Mouse (Mus musculus) stomach, embryonic 16.5 days (tissue): ENCODE data around the gene Hist1h2bc. TPM values are rescaled to one million over a fixed set of nuclear protein-coding genes. Genes with fewer than 3 reads are reported as not detected.

Source experiments
- ATAC-seq: fragments of 200-750 bp; cut with Nextera tagmentation; 2 replicates; pipeline ENCODE4 v1.8.0; 2017; ENCODE audit warnings: moderate number of reproducible peaks, moderate TSS enrichment; ENCODE audit not compliant: insufficient read depth, low FRiP score
- H3K27ac ChIP-seq: fragments of 300-500 bp; sonication (generic); 2 replicates; pipeline ENCODE4 v1.5.1; 2014; ENCODE audit warnings: low read length
- H3K27me3 ChIP-seq: fragments of 300-500 bp; sonication (generic); 2 replicates; pipeline ENCODE4 v1.6.1; 2014; ENCODE audit warnings: low read length, control low read depth, mixed read lengths; ENCODE audit not compliant: control insufficient read depth, insufficient read depth
- H3K36me3 ChIP-seq: fragments of 300-500 bp; sonication (generic); 2 replicates; pipeline ENCODE4 v1.6.1; 2014; ENCODE audit warnings: low read length; ENCODE audit not compliant: control insufficient read depth, insufficient read depth
- H3K4me1 ChIP-seq: fragments of 300-500 bp; sonication (generic); 2 replicates; pipeline ENCODE4 v1.6.1; 2014; ENCODE audit warnings: low read length, control low read depth, mixed read lengths; ENCODE audit not compliant: control insufficient read depth, insufficient read depth
- H3K4me2 ChIP-seq: fragments of 300-500 bp; sonication (generic); 2 replicates; pipeline ENCODE4 v1.6.1; 2014; ENCODE audit warnings: low read depth, low read length, mixed read lengths
- H3K4me3 ChIP-seq: fragments of 300-500 bp; sonication (generic); replicated peaks from 2 replicates; pipeline ENCODE4 v1.5.1; 2014; ENCODE audit warnings: mild to moderate bottlenecking, low read length
- H3K9ac ChIP-seq: fragments of 300-500 bp; sonication (generic); 2 replicates; pipeline ENCODE4 v1.6.1; 2014; ENCODE audit warnings: low read length
- H3K9me3 ChIP-seq: fragments of 300-500 bp; sonication (generic); replicated peaks from 2 replicates; pipeline ENCODE4 v1.6.1; 2016; ENCODE audit warnings: low read length, control low read depth; ENCODE audit not compliant: control insufficient read depth
- WGBS: fragments of 180-500 bp; shearing (Covaris S2); extraction: QIAGEN DNeasy Blood & Tissue Kit; methylation state at CpG from one replicate; pipeline ENCODE4 v1.1.7; 2014; 5-methylcytosine and 5-hydroxymethylcytosine counted together
- polyA plus RNA-seq: library from polyadenylated mRNA; unstranded; fragments of >200 nt; fragmentation: Nextera tagmentation; extraction: Ambion mirVana; gene quantifications from 2 replicates; pipeline ENCODE4 v1.2.1, GENCODE M21; 2015

The Hist1h2bc gene
- polyA plus RNA-seq, 1 experiment from 2014 or later = 102 TPM

DNA sequence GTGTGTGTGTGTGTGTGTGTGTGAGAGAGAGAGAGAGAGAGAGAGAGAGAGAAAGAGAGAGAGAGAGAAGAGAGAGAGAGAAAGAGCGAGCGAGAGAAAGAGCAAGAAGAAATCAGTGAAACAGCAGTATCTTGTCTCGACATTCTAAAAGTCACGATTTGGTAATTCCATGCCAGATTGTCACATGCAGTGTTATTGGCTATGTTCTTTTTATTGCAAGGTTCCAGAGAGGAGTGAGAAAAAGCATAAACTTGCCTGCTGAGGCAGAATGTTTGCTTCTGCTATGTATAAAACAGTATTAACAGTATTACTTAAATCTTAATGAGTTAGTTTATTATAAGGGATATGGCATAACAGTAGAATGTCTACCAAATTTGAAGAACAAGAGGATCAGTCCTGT lies 2.0 kb downstream of the Hist1h2bc start:
- Histone ChIP-seq H3K27me3 (no peaks in the 10 kb centered on the region), H3K4me3 (peak overlapping the region; percentile 57), H3K36me3 (no peaks in the 10 kb centered on the region), H3K27ac (peak overlapping the region; percentile 99), H3K9me3 (no peaks in the 10 kb centered on the region), H3K9ac (peak overlapping the region; percentile 75), H3K4me1 (peaks cover 8% of the 10 kb centered on the region), H3K4me2 (peak overlapping the region; percentile 65)
- WGBS = 21% methylated on average over 4 of the region's 4 CpGs
- ATAC-seq = no peak

DNA sequence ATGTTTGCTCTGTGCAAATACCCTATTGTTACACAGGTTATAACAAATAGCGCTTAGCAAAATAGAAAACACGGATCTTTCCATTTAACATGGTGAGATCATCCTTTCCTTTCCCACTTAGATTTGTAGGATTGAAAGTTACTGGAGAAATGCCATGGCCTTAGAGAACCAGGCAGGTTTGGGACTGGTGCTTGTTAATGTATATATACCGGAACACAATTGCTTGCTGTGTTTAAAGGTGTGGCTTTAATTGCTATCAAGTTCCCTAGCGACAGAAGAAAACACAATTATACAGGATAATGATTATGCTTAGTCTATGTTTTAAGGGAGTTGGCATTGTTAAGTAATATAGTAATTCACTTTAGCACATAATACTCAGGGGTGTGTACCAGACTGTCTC lies 3.2 kb downstream of the Hist1h2bc start:
- Histone ChIP-seq H3K4me3 (no peak overlapping the region), H3K9ac (no peak overlapping the region), H3K27ac (no peak overlapping the region), H3K36me3 (no peaks in the 10 kb centered on the region), H3K9me3 (no peaks in the 10 kb centered on the region), H3K4me2 (no peak overlapping the region), H3K4me1 (peaks cover 8% of the 10 kb centered on the region), H3K27me3 (no peaks in the 10 kb centered on the region)
- ATAC-seq = no peak
- WGBS = 54% methylated on average over 4 of the region's 4 CpGs

DNA sequence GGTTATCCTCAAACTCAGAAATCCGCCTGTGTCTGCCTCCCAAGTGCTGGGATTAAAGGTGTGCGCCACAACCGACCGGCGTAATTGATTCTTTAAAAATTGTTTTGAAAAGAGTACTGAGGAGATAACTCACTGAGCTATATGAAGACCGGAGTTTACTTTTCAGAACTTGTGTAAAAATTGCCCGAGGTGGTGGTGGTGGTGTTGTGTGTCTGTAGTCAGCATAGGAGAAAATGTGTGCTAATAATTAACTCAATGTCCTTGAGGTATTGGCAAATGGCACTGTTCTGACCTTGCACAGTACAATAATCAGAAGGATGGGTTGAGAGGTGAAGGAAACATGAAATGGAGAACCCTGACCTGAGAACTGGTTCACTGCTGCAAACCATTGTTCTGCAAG lies 3.9 kb downstream of the Hist1h2bc start:
- no peak overlapping the region for H3K9ac ChIP-seq
- H3K27ac ChIP-seq = no peak overlapping the region
- H3K27me3 ChIP-seq = no peaks in the 10 kb centered on the region
- WGBS = 76% methylated on average over 7 of the region's 7 CpGs
- no peak for ATAC-seq
- no peaks in the 10 kb centered on the region for H3K36me3 ChIP-seq
- H3K4me3 ChIP-seq = no peak overlapping the region
- no peaks in the 10 kb centered on the region for H3K9me3 ChIP-seq
- H3K4me2 ChIP-seq = no peak overlapping the region
- peaks cover 5% of the 10 kb centered on the region for H3K4me1 ChIP-seq

DNA sequence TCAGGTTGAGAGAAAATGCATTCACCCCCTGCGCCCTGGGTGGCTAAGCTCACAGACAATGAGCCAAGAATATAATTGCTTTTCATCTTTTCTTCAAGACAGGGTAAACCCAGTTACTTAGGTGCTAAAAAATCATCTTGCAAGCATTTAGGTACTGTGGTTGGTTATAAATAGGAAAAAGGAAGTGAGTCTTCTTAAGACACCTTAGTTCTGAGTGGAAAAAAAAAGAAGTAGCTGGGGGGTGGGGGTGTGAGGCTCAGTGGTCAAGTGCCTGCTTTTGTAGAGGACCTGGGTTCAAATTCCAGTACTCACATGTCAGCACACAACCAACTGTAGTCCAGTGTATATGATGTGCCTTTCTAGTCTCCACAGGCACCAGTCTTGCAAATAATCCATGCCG lies 5.0 kb downstream of the Hist1h2bc start:
- H3K9me3 ChIP-seq = no peaks in the 10 kb centered on the region
- no peak overlapping the region for H3K9ac ChIP-seq
- H3K36me3 ChIP-seq = no peaks in the 10 kb centered on the region
- no peaks in the 10 kb centered on the region for H3K27me3 ChIP-seq
- peaks cover 3% of the 10 kb centered on the region; the same call in 1 of the 2 replicates for H3K4me1 ChIP-seq
- H3K4me2 ChIP-seq = no peak overlapping the region
- H3K4me3 ChIP-seq = no peak overlapping the region
- 92% methylated on average over 2 of the region's 2 CpGs for WGBS
- H3K27ac ChIP-seq = no peak overlapping the region
- ATAC-seq = no peak

DNA sequence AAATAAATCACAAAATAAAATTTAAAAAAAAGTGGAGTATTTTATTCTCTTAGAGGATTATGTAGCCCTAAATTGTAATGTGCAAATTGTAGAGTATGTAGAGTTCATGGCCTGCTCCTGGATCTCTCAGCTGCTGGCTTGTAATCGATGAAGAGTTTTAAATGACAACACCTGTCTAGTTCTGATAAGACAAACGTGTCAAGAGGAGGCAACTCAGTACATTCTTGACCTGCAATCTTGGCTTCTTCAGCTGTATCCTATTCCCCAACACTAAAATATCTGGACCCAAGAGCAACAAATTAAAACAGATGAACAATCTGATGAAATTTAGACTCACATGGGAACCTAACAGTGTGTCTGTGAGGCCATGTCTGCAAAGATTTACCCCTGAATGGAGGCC lies 5.5 kb downstream of the Hist1h2bc start:
- Histone ChIP-seq H3K4me1 (peaks cover 3% of the 10 kb centered on the region; the same call in 1 of the 2 replicates), H3K4me3 (no peak overlapping the region), H3K9me3 (no peaks in the 10 kb centered on the region), H3K27me3 (no peaks in the 10 kb centered on the region), H3K4me2 (no peak overlapping the region), H3K27ac (no peak overlapping the region), H3K36me3 (no peaks in the 10 kb centered on the region), H3K9ac (no peak overlapping the region)
- WGBS = 74% methylated on average over 2 of the region's 2 CpGs
- ATAC-seq = no peak

DNA sequence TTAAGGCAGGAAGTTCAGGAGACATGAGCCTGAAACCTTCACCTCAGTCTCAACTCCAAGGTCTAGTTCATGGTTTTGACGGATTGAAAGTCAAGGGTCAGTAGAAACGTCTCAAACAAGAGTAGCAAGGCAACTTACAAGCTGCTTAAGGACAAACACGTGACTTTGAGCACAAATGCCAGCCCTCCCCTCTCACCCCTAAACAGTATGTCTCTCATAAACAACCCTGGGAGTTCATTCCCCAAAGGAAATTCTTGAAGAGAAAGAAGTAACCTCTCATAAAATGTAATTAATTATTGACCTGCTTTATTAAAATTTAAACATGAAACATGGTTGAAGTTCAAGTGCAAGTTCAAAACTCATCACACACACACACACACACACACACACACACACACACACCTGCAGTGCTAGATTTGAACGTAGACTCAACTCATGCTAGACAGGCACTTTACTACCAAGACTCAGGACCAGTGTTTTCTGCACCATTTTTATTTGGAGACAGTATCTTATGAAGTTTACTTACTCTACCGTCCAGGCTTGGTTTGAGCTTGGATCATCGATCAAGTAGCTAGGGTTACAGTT lies 9.9 kb downstream of the Hist1h2bc start:
- H3K36me3 ChIP-seq = no peaks in the 10 kb centered on the region
- no peak for ATAC-seq
- no peak overlapping the region for H3K9ac ChIP-seq
- H3K4me2 ChIP-seq = no peak overlapping the region
- 73% methylated on average over 6 of the region's 6 CpGs for WGBS
- no peak overlapping the region for H3K4me3 ChIP-seq
- no peaks in the 10 kb centered on the region for H3K27me3 ChIP-seq
- 0 out of 2 replicates have a peak, but pooled peaks cover 2% of the 10 kb centered on the region for H3K4me1 ChIP-seq
- no peak overlapping the region for H3K27ac ChIP-seq
- H3K9me3 ChIP-seq = no peaks in the 10 kb centered on the region

DNA sequence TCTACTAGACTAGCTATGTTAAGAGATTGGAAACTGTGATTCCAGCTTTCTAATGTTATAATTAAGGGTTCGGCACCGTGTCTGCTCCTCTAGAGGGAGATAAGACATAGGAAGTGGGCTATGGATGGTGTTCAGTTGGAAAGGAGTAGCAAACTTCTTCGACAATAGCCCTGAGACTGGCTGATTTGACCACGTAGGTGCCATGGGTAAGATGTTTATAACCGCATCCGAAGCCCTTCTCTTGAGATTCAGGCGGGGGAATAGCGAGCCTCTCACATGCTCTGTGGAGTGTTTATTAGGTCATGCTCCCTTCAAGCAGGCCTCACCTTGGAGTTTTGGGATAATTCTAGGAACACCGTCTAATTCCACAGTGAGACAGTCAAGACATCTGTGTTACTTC lies 11.0 kb downstream of the Hist1h2bc start:
- Histone ChIP-seq H3K9ac (no peak overlapping the region), H3K27ac (no peak overlapping the region), H3K4me3 (no peak overlapping the region), H3K27me3 (no peaks in the 10 kb centered on the region), H3K9me3 (no peaks in the 10 kb centered on the region), H3K4me2 (no peak overlapping the region), H3K36me3 (no peaks in the 10 kb centered on the region), H3K4me1 (0 out of 2 replicates have a peak, but pooled peaks cover 2% of the 10 kb centered on the region)
- 91% methylated on average over 9 of the region's 9 CpGs for WGBS
- no peak for ATAC-seq

DNA sequence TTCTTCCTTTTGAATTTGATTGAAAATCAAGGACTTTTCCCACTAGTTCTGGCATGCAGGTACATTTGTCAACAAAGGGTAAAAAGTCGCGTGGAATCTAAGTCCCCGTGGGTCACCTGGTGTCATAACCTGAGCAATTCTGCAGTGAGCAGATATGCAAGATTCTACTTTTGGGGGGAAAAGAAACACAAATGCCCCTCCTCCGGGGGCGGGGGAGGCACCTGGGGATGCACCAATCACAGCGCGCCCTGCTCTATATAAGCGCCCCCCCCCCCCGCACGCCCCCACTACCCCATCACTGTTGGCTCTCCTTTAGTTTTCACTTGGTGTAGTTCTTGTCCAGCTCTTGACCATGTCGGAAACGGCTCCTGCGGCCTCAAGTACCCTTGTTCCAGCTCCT lies 11.5 kb downstream of the Hist1h2bc start, which contains the start of gene Hist1h1t:
Gene Hist1h1t, plus strand, starts transcription at position 301 of the 400 bp plus-strand sequence.
- Histone ChIP-seq H3K36me3 (no peaks in the 10 kb centered on the region), H3K27ac (no peak within 1 kb of the TSS), H3K9me3 (no peaks in the 10 kb centered on the region), H3K27me3 (no peaks in the 10 kb centered on the region), H3K4me3 (no peak within 1 kb of the TSS), H3K4me2 (no peak within 1 kb of the TSS), H3K4me1 (0 out of 2 replicates have a peak, but pooled peaks cover 2% of the 10 kb centered on the region), H3K9ac (peak within 1 kb of the TSS; percentile 21; the same call in 1 of the 2 replicates)
- ATAC-seq = no peak
- WGBS = 46% methylated on average over 13 of the region's 13 CpGs

DNA sequence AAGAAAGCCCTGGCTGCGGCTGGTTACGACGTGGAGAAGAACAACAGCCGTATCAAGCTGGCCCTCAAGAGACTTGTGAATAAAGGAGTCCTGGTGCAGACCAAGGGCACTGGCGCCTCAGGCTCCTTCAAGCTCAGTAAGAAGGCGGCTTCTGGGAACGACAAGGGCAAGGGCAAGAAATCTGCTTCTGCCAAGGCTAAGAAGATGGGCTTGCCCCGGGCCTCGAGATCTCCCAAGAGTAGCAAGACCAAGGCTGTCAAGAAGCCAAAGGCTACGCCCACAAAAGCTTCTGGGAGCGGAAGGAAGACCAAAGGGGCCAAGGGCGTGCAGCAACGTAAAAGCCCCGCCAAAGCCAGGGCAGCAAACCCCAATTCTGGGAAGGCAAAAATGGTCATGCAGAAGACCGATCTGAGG lies 12.1 kb downstream of the Hist1h2bc start:
- Histone ChIP-seq H3K36me3 (no peaks in the 10 kb centered on the region), H3K27me3 (no peaks in the 10 kb centered on the region), H3K9me3 (no peaks in the 10 kb centered on the region), H3K4me2 (no peak overlapping the region), H3K9ac (peak overlapping the region; percentile 21; the same call in 1 of the 2 replicates), H3K4me1 (0 out of 2 replicates have a peak, but pooled peaks cover 4% of the 10 kb centered on the region), H3K27ac (no peak overlapping the region), H3K4me3 (no peak overlapping the region)
- WGBS = 65% methylated on average over 15 of the region's 15 CpGs
- ATAC-seq = no peak
